Mouse (Mus musculus): ENCODE results near the gene Zfp993.
"Not testable (repeated sequence)": the region's sequence is repeated elsewhere in the genome, so short reads cannot be mapped to it uniquely, and the experiment has no call there.

The Zfp993 gene

DNA sequence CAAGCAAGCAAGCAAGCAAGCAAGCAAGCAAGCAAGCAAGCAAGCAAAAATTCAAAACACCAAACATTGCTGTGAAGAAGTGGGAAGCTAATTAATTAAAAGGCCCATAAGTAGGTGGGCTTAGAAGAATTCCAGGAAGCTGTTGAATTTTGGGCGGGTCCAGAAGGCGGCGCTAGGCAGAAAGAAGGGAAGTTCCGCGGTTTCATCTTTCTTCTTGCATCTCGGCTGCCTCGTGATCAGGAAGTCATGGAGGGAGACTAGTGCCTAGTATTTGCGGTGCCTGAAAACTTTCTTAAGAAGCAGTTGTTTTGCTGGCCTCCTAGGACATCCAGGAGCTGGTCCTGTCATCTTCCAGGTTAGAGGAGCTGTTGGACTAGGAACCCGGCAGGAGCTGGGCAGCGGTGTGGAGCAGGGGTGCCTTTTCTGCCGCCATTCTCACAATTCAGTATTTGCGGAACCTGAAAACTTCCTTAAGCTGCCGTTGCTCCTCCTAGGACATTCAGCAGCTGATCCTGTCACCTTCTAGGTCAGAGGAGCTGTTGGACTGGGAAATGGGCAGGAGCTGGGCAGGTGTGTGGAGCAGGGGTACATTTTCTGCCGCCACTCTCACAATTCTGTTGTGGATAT is at the start of gene Zfp993:
Zfp993 (plus strand) TSS at position 188 of the 627 bp plus-strand sequence.
- DNase-seq (ENCODE audit: low read depth, low spot score) = not testable (repeated sequence)

- DNase-seq (ENCODE audit: low read depth, low spot score) = not testable (repeated sequence)
Observed at GRCm38 (mm10) chr4:146579905-146580873, 30.6 kb upstream of the Zfp993 start.

DNA sequence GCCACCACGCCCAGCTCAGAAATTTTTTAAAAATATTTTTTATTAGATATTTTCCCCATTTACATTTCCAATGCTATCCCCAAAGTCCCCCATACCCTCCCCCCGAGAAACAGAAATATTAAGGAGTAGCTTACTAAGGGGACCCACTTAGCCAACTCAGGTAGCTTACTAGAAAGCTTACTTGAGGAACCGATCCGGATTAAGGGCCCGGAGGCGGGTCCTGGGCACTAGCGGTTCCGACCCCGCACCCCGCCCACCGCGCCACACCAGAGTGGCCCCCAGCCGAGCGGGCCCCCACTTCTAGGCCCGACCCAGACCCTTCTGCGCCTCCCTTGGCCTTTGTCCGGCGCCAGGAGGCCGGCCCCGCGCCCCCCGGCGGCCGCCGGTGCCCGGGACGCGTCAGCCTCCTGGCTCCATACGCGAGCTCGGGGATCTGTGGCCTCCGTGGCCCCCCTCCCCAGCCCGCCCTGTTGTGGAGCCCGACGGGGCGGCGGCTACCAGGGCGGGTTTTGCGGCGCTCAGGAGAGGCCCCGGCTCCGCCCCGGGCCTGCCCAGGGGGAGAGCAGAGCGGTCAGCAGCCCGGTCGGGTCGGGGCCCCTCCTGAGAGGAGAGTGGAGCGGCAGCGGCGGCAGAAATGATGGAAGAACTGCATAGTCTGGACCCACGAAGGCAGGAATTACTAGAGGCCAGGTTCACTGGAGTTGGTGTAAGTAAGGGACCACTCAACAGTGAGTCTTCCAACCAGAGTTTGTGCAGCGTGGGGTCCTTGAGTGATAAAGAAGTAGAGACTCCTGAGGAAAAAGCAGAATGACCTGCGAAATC is 7.0 kb upstream of the Zfp993 start:
- DNase-seq (ENCODE audit: low read depth, low spot score) = peak; percentile 36

- DNase-seq (ENCODE audit: low read depth, low spot score) = not testable (repeated sequence)
Observed at GRCm38 (mm10) chr4:146644367-146644766, 33.6 kb downstream of the Zfp993 start.

- DNase-seq (ENCODE audit: low read depth, low spot score) = not testable (repeated sequence)
Observed at GRCm38 (mm10) chr4:146649641-146650040, 38.9 kb downstream of the Zfp993 start.

GRCm38 (mm10) chr4:146650115-146650514 is 39.4 kb downstream of the Zfp993 start:
- not testable (repeated sequence) for DNase-seq (ENCODE audit: low read depth, low spot score)

DNA sequence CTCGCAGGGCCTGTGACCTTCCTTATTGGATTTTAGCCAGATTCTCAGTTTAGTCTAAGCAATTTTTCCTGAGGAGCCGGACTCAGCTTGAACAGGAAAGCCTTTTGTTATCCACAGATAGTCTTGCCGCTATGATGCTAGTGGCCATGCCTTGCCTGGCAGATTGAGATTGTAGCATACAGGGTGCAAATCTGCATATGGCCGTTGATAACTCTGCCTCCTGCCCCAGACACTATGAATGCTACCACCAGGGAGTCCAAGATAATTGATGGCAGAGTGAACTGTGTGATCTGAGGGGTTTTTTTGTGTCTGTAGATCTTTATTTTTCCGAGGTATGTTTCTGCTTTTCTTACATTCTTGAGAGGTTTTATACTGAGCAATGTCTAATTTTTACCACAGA is 39.9 kb downstream of the Zfp993 start:
- not testable (repeated sequence) for DNase-seq (ENCODE audit: low read depth, low spot score)

All from ZHBTc4 (cell line).